Mouse (Mus musculus) small intestine, adult 2 months (tissue): Measurements from ENCODE around the gene Ovol2. TPM values are rescaled to one million over a fixed set of nuclear protein-coding genes. Genes with fewer than 3 reads are reported as not detected.

ENCODE experiments used
- H3K27ac ChIP-seq: fragments of 200-500 bp; 2 replicates; pipeline ENCODE4 v1.5.1; 2012; ENCODE audit warnings: low read depth, low read length, control low read depth, inconsistent platforms; ENCODE audit not compliant: insufficient read depth
- H3K27me3 ChIP-seq: fragments of 200-500 bp; 2 replicates; pipeline ENCODE4 v1.6.1; 2012; ENCODE audit warnings: mild to moderate bottlenecking, moderate library complexity, low read length, inconsistent platforms; ENCODE audit not compliant: control insufficient read depth, insufficient read depth
- H3K36me3 ChIP-seq: fragments of 200-500 bp; 2 replicates; pipeline ENCODE4 v1.6.1; 2012; ENCODE audit warnings: mild to moderate bottlenecking, low read length, control low read depth, inconsistent platforms; ENCODE audit not compliant: control insufficient read depth, insufficient read depth
- H3K4me1 ChIP-seq: fragments of 200-500 bp; 2 replicates; pipeline ENCODE4 v1.6.1; 2012; ENCODE audit warnings: low read length, inconsistent platforms, mixed read lengths; ENCODE audit not compliant: control insufficient read depth, insufficient read depth, insufficient read length
- H3K4me3 ChIP-seq: fragments of 200-500 bp; 2 replicates; pipeline ENCODE4 v1.5.1; 2012; ENCODE audit warnings: low read depth, mild to moderate bottlenecking, control low read depth, inconsistent platforms, low read length, moderate library complexity
- CTCF ChIP-seq: fragments of 200-500 bp; IDR thresholded peaks from 2 replicates; pipeline ENCODE4 v1.5.1; 2012; ENCODE audit warnings: low read depth, mild to moderate bottlenecking, control low read depth, inconsistent platforms, low read length, moderate library complexity, mixed read lengths; ENCODE audit not compliant: insufficient replicate concordance, insufficient read length; ENCODE audit errors: extremely low read depth
- POLR2A ChIP-seq: fragments of 200-500 bp; IDR thresholded peaks from 2 replicates; pipeline ENCODE4 v1.6.1; 2012; ENCODE audit warnings: low read depth, mild to moderate bottlenecking, control low read depth, inconsistent platforms, low read length, moderate library complexity
- WGBS: fragments of 180-500 bp; shearing (Covaris S2); methylation state at CpG from one replicate; pipeline ENCODE4 v1.1.7; 2018; 5-methylcytosine and 5-hydroxymethylcytosine counted together
- polyA plus RNA-seq: library from polyadenylated mRNA; depleted of rRNA; stranded (reverse); fragments of >200 nt; gene quantifications from 2 replicates; pipeline ENCODE4 v1.2.3, GENCODE M21; 2012; rRNA removed

Ovol2 gene
- polyA plus RNA-seq, 1 experiment: 51.5 TPM

DNA sequence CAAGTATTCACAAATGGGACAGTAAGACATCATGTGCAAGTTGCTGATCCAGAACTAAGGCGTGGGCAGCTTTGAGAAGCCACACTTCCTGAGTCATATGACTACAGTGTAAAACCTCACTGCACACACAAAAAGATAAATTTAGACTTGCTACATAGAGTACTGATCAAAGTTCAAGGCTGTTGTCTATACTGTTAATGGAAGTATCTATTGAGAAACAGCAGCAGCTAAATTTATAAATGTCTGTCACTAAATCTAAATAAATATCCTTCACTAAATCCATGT lies 64.3 kb downstream of the Ovol2 start:
- Histone ChIP-seq H3K4me1 (peaks cover 6% of the 10 kb centered on the region; the same call in 1 of the 2 replicates), H3K27me3 (no peaks in the 10 kb centered on the region), H3K36me3 (peaks cover 6% of the 10 kb centered on the region; the same call in 1 of the 2 replicates), H3K4me3 (no peak overlapping the region), H3K27ac (peak overlapping the region; percentile 69; the same call in 1 of the 2 replicates)
- TF ChIP-seq POLR2A: no peak
- no peak for TF ChIP-seq CTCF
- 9% methylated on average over 1 of the region's 1 CpGs for WGBS

GRCm38 (mm10) chr2:144267004-144267730 lies 64.8 kb downstream of the Ovol2 start:
- no peak for TF ChIP-seq POLR2A
- no peak for TF ChIP-seq CTCF
- H3K4me3 ChIP-seq: no peak overlapping the region
- H3K27me3 ChIP-seq: no peaks in the 10 kb centered on the region
- H3K4me1 ChIP-seq: peaks cover 6% of the 10 kb centered on the region; the same call in 1 of the 2 replicates
- 28% methylated on average over 5 of the region's 5 CpGs for WGBS
- peaks cover 6% of the 10 kb centered on the region; the same call in 1 of the 2 replicates for H3K36me3 ChIP-seq
- peak overlapping the region; percentile 69 for H3K27ac ChIP-seq

DNA sequence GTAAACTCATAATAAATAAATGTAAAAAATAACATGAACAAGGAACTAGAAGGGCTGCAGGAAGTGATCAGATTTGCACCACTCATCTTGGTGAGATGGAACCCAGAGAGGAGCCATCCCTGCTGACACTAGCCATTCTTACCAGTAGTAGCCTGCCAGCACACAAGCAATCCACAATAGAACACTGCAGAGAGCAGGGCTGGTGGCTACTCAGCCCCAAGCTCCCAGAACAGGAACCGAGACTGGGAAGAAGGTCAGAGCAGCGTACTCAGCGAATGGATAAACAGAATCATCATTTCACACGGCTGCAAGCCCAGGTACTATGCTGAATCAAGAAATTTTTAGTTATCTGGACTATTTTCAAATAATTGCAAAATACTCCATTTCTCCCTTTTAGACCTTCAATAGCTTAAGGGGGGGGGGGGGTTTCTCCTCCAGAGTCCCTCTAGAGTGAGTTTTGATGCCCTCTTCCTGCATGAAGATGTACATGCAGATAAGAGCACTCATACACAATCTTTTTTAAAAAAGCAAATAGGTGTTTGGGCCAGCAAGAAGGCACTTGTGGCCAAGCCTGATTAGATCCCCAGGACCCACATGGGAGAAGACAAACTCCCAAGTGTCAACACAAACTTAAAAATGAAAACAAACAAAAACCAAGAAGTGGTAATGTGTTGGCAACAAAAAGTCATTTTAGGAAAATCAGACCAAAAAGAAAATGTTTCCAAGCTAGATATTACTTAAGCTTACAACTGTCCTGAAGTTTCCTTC lies 65.8 kb downstream of the Ovol2 start:
- Histone ChIP-seq H3K36me3 (peaks cover 6% of the 10 kb centered on the region; the same call in 1 of the 2 replicates), H3K4me1 (peaks cover 6% of the 10 kb centered on the region; the same call in 1 of the 2 replicates), H3K4me3 (no peak overlapping the region), H3K27ac (no peak overlapping the region), H3K27me3 (no peaks in the 10 kb centered on the region)
- TF ChIP-seq POLR2A (no peak), CTCF (no peak)
- WGBS: 38% methylated on average over 4 of the region's 4 CpGs

- TF ChIP-seq CTCF (no peak), POLR2A (no peak)
- H3K27ac ChIP-seq: peak overlapping the region; percentile 30
- H3K4me3 ChIP-seq: no peak overlapping the region
- H3K27me3 ChIP-seq: no peaks in the 10 kb centered on the region
- H3K36me3 ChIP-seq: peaks cover 13% of the 10 kb centered on the region
- WGBS: 44% methylated on average over 3 of the region's 3 CpGs
- H3K4me1 ChIP-seq: peaks cover 6% of the 10 kb centered on the region; the same call in 1 of the 2 replicates
Measured at GRCm38 (mm10) chr2:144265120-144265488, 66.8 kb downstream of the Ovol2 start.

GRCm38 (mm10) chr2:144264398-144265119 lies 67.4 kb downstream of the Ovol2 start:
- Histone ChIP-seq H3K4me3 (no peak overlapping the region), H3K4me1 (peaks cover 6% of the 10 kb centered on the region; the same call in 1 of the 2 replicates), H3K36me3 (peaks cover 15% of the 10 kb centered on the region), H3K27me3 (no peaks in the 10 kb centered on the region), H3K27ac (peak overlapping the region; percentile 30)
- WGBS: 30% methylated on average over 5 of the region's 5 CpGs
- TF ChIP-seq POLR2A (no peak), CTCF (no peak)

DNA sequence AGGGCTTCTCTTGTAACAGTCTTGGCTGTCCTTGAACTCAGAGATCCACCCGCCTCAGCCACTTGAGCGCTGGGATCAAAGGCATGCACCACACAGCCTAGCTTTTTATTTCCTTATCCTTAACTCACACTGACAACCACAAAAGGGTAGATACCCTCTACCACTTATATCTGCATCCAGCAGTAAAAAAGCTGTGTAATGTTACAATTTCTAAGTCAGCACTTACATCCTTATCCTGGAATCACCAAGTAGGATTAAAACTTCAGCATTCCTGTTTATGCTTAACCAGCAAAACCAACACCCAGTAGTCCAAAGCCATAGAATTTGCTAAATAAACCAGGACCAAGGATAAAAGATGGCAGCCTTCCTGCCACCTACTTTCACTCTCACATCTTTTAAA lies 69.1 kb downstream of the Ovol2 start:
- peaks cover 6% of the 10 kb centered on the region; the same call in 1 of the 2 replicates for H3K4me1 ChIP-seq
- 48% methylated on average over 2 of the region's 2 CpGs for WGBS
- peaks cover 31% of the 10 kb centered on the region for H3K36me3 ChIP-seq
- no peak overlapping the region for H3K27ac ChIP-seq
- H3K27me3 ChIP-seq: no peaks in the 10 kb centered on the region
- H3K4me3 ChIP-seq: no peak overlapping the region
- TF ChIP-seq CTCF (no peak), POLR2A (no peak)

Other genes starting within 250 kb of the Ovol2 start
- 1.0 and 1.9 TPM in 2 replicates for gene Mgme1, start 61.5 kb downstream of the Ovol2 start, polyA plus RNA-seq
- 17.5 and 36.0 TPM in 2 replicates for gene Snx5, start 61.2 kb downstream of the Ovol2 start, polyA plus RNA-seq
- gene Kat14, start 36.8 kb upstream of the Ovol2 start, polyA plus RNA-seq: 16.8 and 28.1 TPM in 2 replicates
- gene Pet117, start 36.9 kb upstream of the Ovol2 start, polyA plus RNA-seq: not detected in 2 replicates
- gene Dzank1, start 195.3 kb upstream of the Ovol2 start, polyA plus RNA-seq: 0.08 and 0.11 TPM in 2 replicates
- gene Polr3f, start 195.6 kb upstream of the Ovol2 start, polyA plus RNA-seq: 1.5 and 2.1 TPM in 2 replicates
- gene Rbbp9, start 218.7 kb upstream of the Ovol2 start, polyA plus RNA-seq: 3.2 and 4.7 TPM in 2 replicates
- 25.5 and 36.5 TPM in 2 replicates for gene Sec23b, start 224.1 kb upstream of the Ovol2 start, polyA plus RNA-seq